Mouse (Mus musculus) liver, postnatal 0 days (tissue): ENCODE data around the gene Fut1. TPM values are rescaled to one million over a fixed set of nuclear protein-coding genes. Genes with fewer than 3 reads are reported as not detected.
"Not testable (repeated sequence)": the region's sequence is repeated elsewhere in the genome, so short reads cannot be mapped to it uniquely, and the experiment has no call there.

Experiments used
- ATAC-seq: fragments of 200-750 bp; cut with Nextera tagmentation; 2 replicates; pipeline ENCODE4 v1.8.0; 2017; ENCODE audit warnings: mild to moderate bottlenecking, moderate library complexity
- DNase-seq: peaks from one replicate; pipeline ENCODE4 v3.0.0-alpha.2; 2016
- H3K27ac ChIP-seq: fragments of 300-500 bp; sonication (generic); 2 replicates; pipeline ENCODE4 v1.5.1; 2014; ENCODE audit warnings: antibody characterized with exemption, moderate library complexity, mild to moderate bottlenecking, low read depth
- H3K27me3 ChIP-seq: fragments of 300-500 bp; sonication (generic); 2 replicates; pipeline ENCODE4 v1.6.1; 2014; ENCODE audit warnings: low read length, control low read depth, mixed read lengths; ENCODE audit not compliant: insufficient read depth
- H3K36me3 ChIP-seq: fragments of 300-500 bp; sonication (generic); replicated peaks from 2 replicates; pipeline ENCODE4 v1.6.1; 2014; ENCODE audit warnings: mild to moderate bottlenecking, control low read depth, low read length, moderate library complexity, mixed read lengths; ENCODE audit not compliant: insufficient read depth
- H3K4me1 ChIP-seq: fragments of 300-500 bp; sonication (generic); 2 replicates; pipeline ENCODE4 v1.6.1; 2014; ENCODE audit warnings: antibody characterized with exemption, mild to moderate bottlenecking, control low read depth; ENCODE audit not compliant: insufficient read depth
- H3K4me2 ChIP-seq: fragments of 300-500 bp; sonication (generic); 2 replicates; pipeline ENCODE4 v1.6.1; 2014; ENCODE audit warnings: low read depth, mild to moderate bottlenecking, low read length, moderate library complexity, mixed read lengths
- H3K4me3 ChIP-seq: fragments of 300-500 bp; sonication (generic); 2 replicates; pipeline ENCODE4 v1.5.1; 2014; ENCODE audit warnings: low read depth, low read length
- H3K9ac ChIP-seq: fragments of 300-500 bp; sonication (generic); replicated peaks from 2 replicates; pipeline ENCODE4 v1.6.1; 2014; ENCODE audit warnings: mild to moderate bottlenecking, moderate library complexity
- H3K9me3 ChIP-seq: fragments of 300-500 bp; sonication (generic); 2 replicates; pipeline ENCODE4 v1.6.1; 2016; ENCODE audit warnings: mild to moderate bottlenecking, control low read depth, low read length, mixed read lengths
- CTCF ChIP-seq: sonication (generic); IDR thresholded peaks from 2 replicates; pipeline ENCODE4 v1.5.1; 2016; ENCODE audit warnings: antibody characterized with exemption, low read depth
- EP300 ChIP-seq: IDR thresholded peaks from 2 replicates; pipeline ENCODE4 v1.6.1; 2016; ENCODE audit warnings: antibody characterized with exemption, low read depth, mild to moderate bottlenecking
- WGBS: fragments of 180-500 bp; shearing (Covaris S2); extraction: QIAGEN DNeasy Blood & Tissue Kit; methylation state at CpG from one replicate; pipeline ENCODE4 v1.1.7; 2014; ENCODE audit not compliant: insufficient replicate concordance; 5-methylcytosine and 5-hydroxymethylcytosine counted together
- polyA plus RNA-seq: library from polyadenylated mRNA; unstranded; fragments of >200 nt; fragmentation: Nextera tagmentation; extraction: Ambion mirVana; gene quantifications from 2 replicates; pipeline ENCODE4 v1.2.1, GENCODE M21; 2015

The Fut1 gene
- polyA plus RNA-seq, 1 experiment from 2014 or later, result 0.56 TPM

DNA sequence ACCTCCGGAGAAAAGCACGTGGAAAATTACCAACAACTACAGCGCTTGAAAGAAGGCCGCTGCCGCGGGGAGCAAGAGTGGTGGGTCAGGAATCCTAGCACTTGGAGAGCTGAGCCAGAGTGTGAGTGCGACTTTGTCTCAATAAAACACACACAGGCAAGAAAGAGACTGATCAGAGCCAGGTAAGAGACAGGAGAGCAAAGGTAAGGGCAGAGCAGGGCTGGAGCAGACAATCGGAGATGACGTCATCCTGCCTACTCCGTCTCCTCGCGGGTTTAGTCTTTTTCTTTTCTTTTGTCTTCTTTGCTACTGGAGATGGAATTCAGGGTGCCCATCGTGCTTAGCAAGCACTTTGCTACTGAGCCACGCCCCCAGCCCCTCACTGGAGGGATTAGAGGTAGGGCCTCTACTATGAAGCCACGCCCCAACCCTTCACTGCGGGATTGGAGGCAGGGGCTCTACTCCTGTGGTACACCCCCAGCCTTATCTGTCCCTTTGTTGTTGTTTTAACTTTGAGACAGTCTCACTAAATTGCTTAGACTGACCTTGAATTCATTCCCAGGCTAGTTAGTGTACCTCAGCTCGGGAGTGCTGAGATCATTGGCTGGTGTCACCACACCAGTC lies 37.4 kb downstream of the Fut1 start:
- Histone ChIP-seq H3K27ac (no peak overlapping the region), H3K9me3 (no peaks in the 10 kb centered on the region), H3K4me2 (peak overlapping the region; percentile 39), H3K9ac (no peak overlapping the region), H3K4me3 (no peak overlapping the region), H3K4me1 (no peaks in the 10 kb centered on the region), H3K27me3 (0 out of 2 replicates have a peak, but pooled peaks cover 3% of the 10 kb centered on the region), H3K36me3 (no peaks in the 10 kb centered on the region)
- 39% methylated on average over 17 of the region's 17 CpGs for WGBS
- TF ChIP-seq EP300, result no peak
- DNase-seq (no peak), ATAC-seq (peak; percentile 25; the same call in 1 of the 2 replicates)

DNA sequence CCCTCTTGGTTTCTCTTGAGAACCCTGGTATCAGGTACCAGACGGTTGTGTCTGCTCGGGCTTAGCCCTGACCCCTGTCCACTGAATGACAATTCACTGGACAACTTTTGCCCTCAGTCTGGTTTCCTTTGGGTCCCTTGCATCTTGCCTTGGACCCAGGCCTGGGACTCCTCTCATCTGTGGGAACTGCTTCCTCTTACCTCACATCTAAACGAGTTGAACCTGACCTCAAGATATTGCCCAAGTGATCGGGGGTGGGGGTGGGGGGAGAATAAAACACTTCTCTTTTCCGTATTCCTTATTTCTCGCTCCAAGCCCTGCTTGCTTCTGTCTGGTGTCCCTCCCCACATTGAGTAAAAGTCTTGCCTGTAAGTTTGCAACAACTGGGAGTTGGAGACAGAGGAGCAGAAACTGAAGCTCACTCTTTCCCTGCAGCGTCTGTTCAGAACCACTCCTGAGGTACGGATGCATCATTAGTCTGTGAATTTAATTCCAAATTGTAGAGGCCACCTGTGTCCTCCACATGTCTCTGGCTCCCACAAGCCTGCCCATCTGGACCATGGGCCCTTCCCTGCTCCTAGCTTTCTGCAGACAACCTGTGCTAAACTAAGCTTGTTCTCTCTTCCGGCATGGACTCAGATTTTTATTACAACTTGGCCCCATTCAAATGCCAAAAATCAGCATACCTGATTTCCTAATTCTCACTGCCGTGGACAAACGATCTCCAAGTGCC lies 43.8 kb downstream of the Fut1 start:
- TF ChIP-seq CTCF, result no peak
- no peak for TF ChIP-seq EP300
- H3K36me3 ChIP-seq, result no peaks in the 10 kb centered on the region
- no peaks in the 10 kb centered on the region for H3K9me3 ChIP-seq
- peak; percentile 41 for DNase-seq
- H3K4me1 ChIP-seq, result 0 out of 2 replicates have a peak, but pooled peaks cover 3% of the 10 kb centered on the region
- no peak overlapping the region for H3K9ac ChIP-seq
- ATAC-seq, result no peak
- H3K4me3 ChIP-seq, result no peak overlapping the region
- peak overlapping the region; percentile 51; the same call in 1 of the 2 replicates for H3K27ac ChIP-seq
- no peaks in the 10 kb centered on the region for H3K27me3 ChIP-seq
- H3K4me2 ChIP-seq, result no peak overlapping the region
- whole genome bisulfite sequencing, result 56% methylated on average over 11 of the region's 11 CpGs

- H3K36me3 ChIP-seq, DNase-seq, H3K27me3 ChIP-seq, H3K9me3 ChIP-seq, H3K27ac ChIP-seq, ATAC-seq, H3K4me2 ChIP-seq, H3K4me1 ChIP-seq, H3K9ac ChIP-seq, H3K4me3 ChIP-seq: not testable (repeated sequence)
- WGBS, result 80% methylated on average over 6 of the region's 6 CpGs
Measured at GRCm38 (mm10) chr7:45661702-45662101, 44.6 kb downstream of the Fut1 start.

DNA sequence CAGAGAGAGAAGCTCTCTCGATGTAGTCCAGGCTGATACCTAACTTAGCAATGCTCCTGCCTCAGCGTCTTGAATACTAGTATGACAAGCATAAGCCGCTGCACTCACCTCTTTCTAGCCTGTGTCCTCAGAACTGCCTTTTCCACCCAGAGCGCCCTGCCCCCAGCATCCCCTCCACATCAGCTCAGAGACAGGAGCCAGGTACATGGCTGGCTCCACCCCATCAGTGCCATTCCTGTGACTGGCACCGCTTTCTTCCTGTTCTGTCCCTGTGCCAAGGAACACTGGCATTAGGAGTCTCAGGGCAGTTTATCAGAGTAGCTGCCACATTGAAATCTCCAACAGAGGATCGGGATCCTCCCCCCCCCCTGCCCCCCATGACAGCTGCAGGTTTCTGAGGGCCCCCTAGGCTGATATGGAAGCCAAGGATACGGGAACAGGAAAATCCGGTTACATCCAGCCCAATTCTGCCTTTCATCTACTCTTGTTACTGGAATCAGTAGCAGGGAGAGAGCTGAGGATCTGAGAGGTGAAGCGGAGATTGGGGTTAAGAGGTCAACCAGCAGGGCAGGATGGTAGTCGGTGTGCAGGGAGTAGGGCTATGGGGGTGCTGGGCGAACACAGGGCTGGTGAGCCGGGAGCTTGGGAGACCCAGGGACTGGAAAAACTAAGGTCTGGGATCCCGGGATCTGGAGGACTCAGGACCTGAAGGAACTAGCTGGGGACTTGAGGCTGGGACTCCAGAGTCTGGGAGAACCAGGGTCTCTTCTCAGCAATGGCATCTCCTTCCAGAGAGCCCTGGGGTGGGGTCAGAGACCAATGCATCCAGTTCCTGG lies 48.4 kb downstream of the Fut1 start:
- no peak overlapping the region for H3K4me3 ChIP-seq
- ATAC-seq, result no peak
- 0 out of 2 replicates have a peak, but pooled peaks cover 3% of the 10 kb centered on the region for H3K4me1 ChIP-seq
- TF ChIP-seq CTCF, result no peak
- no peak for TF ChIP-seq EP300
- no peaks in the 10 kb centered on the region for H3K36me3 ChIP-seq
- 46% methylated on average over 13 of the region's 13 CpGs for WGBS
- no peaks in the 10 kb centered on the region for H3K9me3 ChIP-seq
- H3K4me2 ChIP-seq, result no peak overlapping the region
- no peak for DNase-seq
- H3K27me3 ChIP-seq, result no peaks in the 10 kb centered on the region
- no peak overlapping the region for H3K27ac ChIP-seq
- H3K9ac ChIP-seq, result no peak overlapping the region

GRCm38 (mm10) chr7:45666161-45666560 lies 49.1 kb downstream of the Fut1 start, which contains the start of gene Fut2:
Gene Fut2 (minus strand): TSS chr7:45666394.
- Histone ChIP-seq H3K27me3 (no peaks in the 10 kb centered on the region), H3K4me1 (0 out of 2 replicates have a peak, but pooled peaks cover 3% of the 10 kb centered on the region), H3K36me3 (no peaks in the 10 kb centered on the region), H3K9me3 (no peaks in the 10 kb centered on the region), H3K27ac (no peak within 1 kb of the TSS), H3K9ac (no peak within 1 kb of the TSS), H3K4me3 (no peak within 1 kb of the TSS), H3K4me2 (no peak within 1 kb of the TSS)
- TF ChIP-seq CTCF, result no peak
- TF ChIP-seq EP300, result no peak
- no peak for ATAC-seq
- DNase-seq, result no peak
- 78% methylated on average over 7 of the region's 7 CpGs for WGBS

DNA sequence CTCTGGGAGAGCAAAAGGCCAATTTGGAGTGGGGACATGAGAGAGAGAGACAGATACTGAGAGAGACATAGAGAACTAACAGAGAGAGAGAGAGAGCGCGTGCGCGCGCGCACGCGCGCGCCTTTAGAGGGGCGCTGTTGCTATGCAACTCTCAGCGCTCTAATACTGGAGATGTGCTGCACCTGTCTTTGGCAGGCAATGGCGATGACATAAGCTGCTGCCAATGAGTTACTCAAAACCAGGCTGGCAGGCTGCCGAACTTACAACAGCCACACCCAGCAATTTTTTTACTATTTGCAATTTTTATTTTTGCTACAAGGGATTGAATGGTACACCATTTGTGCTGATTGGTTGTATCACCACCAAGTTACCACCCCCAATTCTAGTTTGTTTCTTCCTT lies 50.7 kb downstream of the Fut1 start:
- no peak for ATAC-seq
- TF ChIP-seq EP300, result no peak
- TF ChIP-seq CTCF, result no peak
- no peak overlapping the region for H3K27ac ChIP-seq
- DNase-seq, result no peak
- H3K36me3 ChIP-seq, result no peaks in the 10 kb centered on the region
- no peak overlapping the region for H3K4me3 ChIP-seq
- H3K4me2 ChIP-seq, result no peak overlapping the region
- H3K9me3 ChIP-seq, result no peaks in the 10 kb centered on the region
- 0 out of 2 replicates have a peak, but pooled peaks cover 3% of the 10 kb centered on the region for H3K4me1 ChIP-seq
- no peaks in the 10 kb centered on the region for H3K27me3 ChIP-seq
- 88% methylated on average over 14 of the region's 14 CpGs for WGBS
- no peak overlapping the region for H3K9ac ChIP-seq
